Mouse (Mus musculus) stomach, embryonic 14.5 days (tissue): Measurements from ENCODE around the gene Gata3. TPM values are rescaled to one million over a fixed set of nuclear protein-coding genes. Genes with fewer than 3 reads are reported as not detected.

Experiments used
- ATAC-seq: fragments of 200-750 bp; cut with Nextera tagmentation; 2 replicates; pipeline ENCODE4 v1.8.0; 2017; ENCODE audit warnings: low read depth, moderate TSS enrichment; ENCODE audit not compliant: insufficient number of reproducible peaks, insufficient read depth, low FRiP score
- H3K27ac ChIP-seq: fragments of 300-500 bp; sonication (generic); 2 replicates; pipeline ENCODE4 v1.5.1; 2014; ENCODE audit warnings: mild to moderate bottlenecking, low read length, moderate library complexity, mixed read lengths
- H3K27me3 ChIP-seq: fragments of 300-500 bp; sonication (generic); 2 replicates; pipeline ENCODE4 v1.6.1; 2014; ENCODE audit warnings: low read length, control low read depth, mixed read lengths; ENCODE audit not compliant: control insufficient read depth, insufficient read depth
- H3K36me3 ChIP-seq: fragments of 300-500 bp; sonication (generic); 2 replicates; pipeline ENCODE4 v1.6.1; 2014; ENCODE audit warnings: mild to moderate bottlenecking, control low read depth, low read length, moderate library complexity, mixed read lengths; ENCODE audit not compliant: control insufficient read depth, insufficient read depth
- H3K4me1 ChIP-seq: fragments of 300-500 bp; sonication (generic); 2 replicates; pipeline ENCODE4 v1.6.1; 2014; ENCODE audit warnings: low read length, control low read depth, mixed read lengths; ENCODE audit not compliant: control insufficient read depth, insufficient read depth
- H3K4me2 ChIP-seq: fragments of 300-500 bp; sonication (generic); replicated peaks from 2 replicates; pipeline ENCODE4 v1.6.1; 2014; ENCODE audit warnings: low read depth, low read length, control low read depth
- H3K4me3 ChIP-seq: fragments of 300-500 bp; sonication (generic); 2 replicates; pipeline ENCODE4 v1.5.1; 2014; ENCODE audit warnings: low read depth, low read length, control low read depth
- H3K9ac ChIP-seq: fragments of 300-500 bp; sonication (generic); replicated peaks from 2 replicates; pipeline ENCODE4 v1.6.1; 2014; ENCODE audit warnings: low read depth, mild to moderate bottlenecking, control low read depth, low read length, moderate library complexity, mixed read lengths
- H3K9me3 ChIP-seq: fragments of 300-500 bp; sonication (generic); 2 replicates; pipeline ENCODE4 v1.6.1; 2016; ENCODE audit warnings: low read depth, low read length, control low read depth; ENCODE audit not compliant: control insufficient read depth
- WGBS: fragments of 180-500 bp; shearing (Covaris S2); extraction: QIAGEN DNeasy Blood & Tissue Kit; methylation state at CpG from one replicate; pipeline ENCODE4 v1.1.7; 2014; 5-methylcytosine and 5-hydroxymethylcytosine counted together
- polyA plus RNA-seq: library from polyadenylated mRNA; unstranded; fragments of >200 nt; fragmentation: Nextera tagmentation; extraction: Ambion mirVana; gene quantifications from 2 replicates; pipeline ENCODE4 v1.2.1, GENCODE M21; 2014

The Gata3 gene
- polyA plus RNA-seq, 1 experiment from 2014 or later, result 4.8 TPM

- Histone ChIP-seq H3K9me3 (no peaks in the 10 kb centered on the region), H3K4me2 (peak overlapping the region; percentile 97), H3K27ac (no peak overlapping the region), H3K27me3 (peaks cover 33% of the 10 kb centered on the region), H3K4me1 (peaks cover 11% of the 10 kb centered on the region; the same call in 1 of the 2 replicates), H3K36me3 (no peaks in the 10 kb centered on the region), H3K9ac (no peak overlapping the region; the same call in 1 of the 2 replicates), H3K4me3 (peak overlapping the region; percentile 41)
- under 1% methylated on average over 19 of the region's 19 CpGs for WGBS
- ATAC-seq, result no peak
Measured at GRCm38 (mm10) chr2:9877966-9878563, 11.8 kb downstream of the Gata3 start.

- H3K36me3 ChIP-seq, result no peaks in the 10 kb centered on the region
- no peaks in the 10 kb centered on the region for H3K9me3 ChIP-seq
- no peak for ATAC-seq
- no peak overlapping the region; the same call in 1 of the 2 replicates for H3K9ac ChIP-seq
- H3K4me1 ChIP-seq, result peaks cover 11% of the 10 kb centered on the region; the same call in 1 of the 2 replicates
- peaks cover 35% of the 10 kb centered on the region for H3K27me3 ChIP-seq
- under 1% methylated on average over 35 of the region's 35 CpGs for WGBS
- peak overlapping the region; percentile 41 for H3K4me3 ChIP-seq
- no peak overlapping the region; the same call in 1 of the 2 replicates for H3K27ac ChIP-seq
- H3K4me2 ChIP-seq, result peak overlapping the region; percentile 97
Measured at GRCm38 (mm10) chr2:9877326-9877690, 12.5 kb downstream of the Gata3 start.

- Histone ChIP-seq H3K4me2 (peak overlapping the region; percentile 97), H3K9me3 (no peaks in the 10 kb centered on the region), H3K4me1 (peaks cover 11% of the 10 kb centered on the region; the same call in 1 of the 2 replicates), H3K4me3 (peak overlapping the region; percentile 41), H3K27me3 (peaks cover 35% of the 10 kb centered on the region), H3K27ac (no peak overlapping the region), H3K36me3 (no peaks in the 10 kb centered on the region), H3K9ac (no peak overlapping the region; the same call in 1 of the 2 replicates)
- 7% methylated on average over 31 of the region's 31 CpGs for WGBS
- no peak for ATAC-seq
Measured at GRCm38 (mm10) chr2:9876621-9877325, 13.1 kb downstream of the Gata3 start.

- no peak overlapping the region for H3K4me3 ChIP-seq
- no peak for ATAC-seq
- H3K9ac ChIP-seq, result no peak overlapping the region
- no peaks in the 10 kb centered on the region for H3K9me3 ChIP-seq
- no peaks in the 10 kb centered on the region for H3K36me3 ChIP-seq
- H3K27me3 ChIP-seq, result peaks cover 33% of the 10 kb centered on the region
- peak overlapping the region; percentile 97; the same call in 1 of the 2 replicates for H3K4me2 ChIP-seq
- peaks cover 5% of the 10 kb centered on the region; the same call in 1 of the 2 replicates for H3K4me1 ChIP-seq
- H3K27ac ChIP-seq, result no peak overlapping the region
- WGBS, result 34% methylated on average over 12 of the region's 12 CpGs
Measured at GRCm38 (mm10) chr2:9875676-9876357, 14.0 kb downstream of the Gata3 start.

- Histone ChIP-seq H3K27me3 (peaks cover 34% of the 10 kb centered on the region), H3K36me3 (no peaks in the 10 kb centered on the region), H3K27ac (no peak overlapping the region), H3K9ac (no peak overlapping the region), H3K4me1 (peaks cover 4% of the 10 kb centered on the region; the same call in 1 of the 2 replicates), H3K4me3 (no peak overlapping the region), H3K4me2 (no peak overlapping the region), H3K9me3 (no peaks in the 10 kb centered on the region)
- no peak for ATAC-seq
- 10% methylated on average over 4 of the region's 4 CpGs for WGBS
Measured at GRCm38 (mm10) chr2:9875220-9875619, 14.6 kb downstream of the Gata3 start.

GRCm38 (mm10) chr2:9874467-9875219 is 15.2 kb downstream of the Gata3 start:
- ATAC-seq, result no peak
- no peaks in the 10 kb centered on the region for H3K9me3 ChIP-seq
- H3K4me2 ChIP-seq, result no peak overlapping the region
- H3K36me3 ChIP-seq, result no peaks in the 10 kb centered on the region
- no peak overlapping the region for H3K9ac ChIP-seq
- 14% methylated on average over 33 of the region's 39 CpGs for WGBS
- no peak overlapping the region for H3K4me3 ChIP-seq
- H3K27ac ChIP-seq, result no peak overlapping the region
- H3K27me3 ChIP-seq, result peaks cover 34% of the 10 kb centered on the region
- H3K4me1 ChIP-seq, result peaks cover 4% of the 10 kb centered on the region; the same call in 1 of the 2 replicates

GRCm38 (mm10) chr2:9873757-9874156 is 16.1 kb downstream of the Gata3 start:
- no peak for ATAC-seq
- Histone ChIP-seq H3K27me3 (peaks cover 34% of the 10 kb centered on the region), H3K36me3 (no peaks in the 10 kb centered on the region), H3K9ac (no peak overlapping the region), H3K4me3 (no peak overlapping the region), H3K4me1 (peaks cover 4% of the 10 kb centered on the region; the same call in 1 of the 2 replicates), H3K9me3 (no peaks in the 10 kb centered on the region), H3K27ac (no peak overlapping the region), H3K4me2 (no peak overlapping the region)
- WGBS, result 31% methylated on average over 2 of the region's 2 CpGs

GRCm38 (mm10) chr2:9872682-9873081 is 17.2 kb downstream of the Gata3 start:
- Histone ChIP-seq H3K4me1 (peaks cover 4% of the 10 kb centered on the region; the same call in 1 of the 2 replicates), H3K27ac (no peak overlapping the region), H3K36me3 (no peaks in the 10 kb centered on the region), H3K4me2 (no peak overlapping the region), H3K9me3 (no peaks in the 10 kb centered on the region), H3K9ac (no peak overlapping the region), H3K27me3 (peaks cover 34% of the 10 kb centered on the region), H3K4me3 (no peak overlapping the region)
- no peak for ATAC-seq
- WGBS, result 16% methylated on average over 12 of the region's 12 CpGs
